Mouse (Mus musculus) erythroblast, embryonic 14.5 days (primary cell): ENCODE measurements around the gene Slc50a1.

Experiments
- GATA1 ChIP-seq: IDR thresholded peaks from 2 replicates; pipeline ENCODE4 v1.6.1; 2012; ENCODE audit warnings: low read length, inconsistent platforms, mixed read lengths
- TAL1 ChIP-seq: IDR thresholded peaks from 3 replicates; pipeline ENCODE4 v1.6.1; 2012; ENCODE audit warnings: low read length, inconsistent platforms, mixed read lengths

GRCm38 (mm10) chr3:89315195-89315929 is 45.0 kb upstream of the Slc50a1 start:
- TF ChIP-seq GATA1 (no peak), TAL1 (no peak)
